Mouse (Mus musculus): ENCODE data around the gene Mdm1. TPM values are rescaled to one million over a fixed set of nuclear protein-coding genes. Genes with fewer than 3 reads are reported as not detected.

The Mdm1 gene
- polyA plus RNA-seq (2014; fragmentation: Illumina TruSeq; extraction: RNeasy Lipid Tissue Mini Kit (QIAGEN cat#74804); ENCODE audit: low read depth, low replicate concordance): 6.3 TPM

GRCm38 (mm10) chr10:118141018-118141883 is at the start of gene Mdm1:
Gene Mdm1 (plus strand): TSS chr10:118141811.

GRCm38 (mm10) chr10:118204642-118205041 is 63.0 kb downstream of the Mdm1 start, which contains the start of gene Il22:
Gene Il22 (plus strand): TSS chr10:118204942.

Other genes starting within 250 kb of the Mdm1 start
- not detected for gene Il22, start 63.1 kb downstream of the Mdm1 start, polyA plus RNA-seq (2014; fragmentation: Illumina TruSeq; extraction: RNeasy Lipid Tissue Mini Kit (QIAGEN cat#74804); ENCODE audit: low read depth, low replicate concordance)
- not detected for gene Gm32717, start 99.0 kb downstream of the Mdm1 start, polyA plus RNA-seq (2014; fragmentation: Illumina TruSeq; extraction: RNeasy Lipid Tissue Mini Kit (QIAGEN cat#74804); ENCODE audit: low read depth, low replicate concordance)
- gene Gm32802, start 116.9 kb downstream of the Mdm1 start, polyA plus RNA-seq (2014; fragmentation: Illumina TruSeq; extraction: RNeasy Lipid Tissue Mini Kit (QIAGEN cat#74804); ENCODE audit: low read depth, low replicate concordance): not detected
- gene Iltifb, start 153.2 kb downstream of the Mdm1 start, polyA plus RNA-seq (2014; fragmentation: Illumina TruSeq; extraction: RNeasy Lipid Tissue Mini Kit (QIAGEN cat#74804); ENCODE audit: low read depth, low replicate concordance): not detected
- gene Gm9040, start 185.2 kb downstream of the Mdm1 start, polyA plus RNA-seq (2014; fragmentation: Illumina TruSeq; extraction: RNeasy Lipid Tissue Mini Kit (QIAGEN cat#74804); ENCODE audit: low read depth, low replicate concordance): not detected
- not detected for gene Gm9044, start 190.6 kb downstream of the Mdm1 start, polyA plus RNA-seq (2014; fragmentation: Illumina TruSeq; extraction: RNeasy Lipid Tissue Mini Kit (QIAGEN cat#74804); ENCODE audit: low read depth, low replicate concordance)
- gene Gm9045, start 196.0 kb downstream of the Mdm1 start, polyA plus RNA-seq (2014; fragmentation: Illumina TruSeq; extraction: RNeasy Lipid Tissue Mini Kit (QIAGEN cat#74804); ENCODE audit: low read depth, low replicate concordance): not detected
- gene Gm9046, start 201.4 kb downstream of the Mdm1 start, polyA plus RNA-seq (2014; fragmentation: Illumina TruSeq; extraction: RNeasy Lipid Tissue Mini Kit (QIAGEN cat#74804); ENCODE audit: low read depth, low replicate concordance): not detected
- not detected for gene Gm9048, start 206.9 kb downstream of the Mdm1 start, polyA plus RNA-seq (2014; fragmentation: Illumina TruSeq; extraction: RNeasy Lipid Tissue Mini Kit (QIAGEN cat#74804); ENCODE audit: low read depth, low replicate concordance)
- not detected for gene Gm9049, start 212.3 kb downstream of the Mdm1 start, polyA plus RNA-seq (2014; fragmentation: Illumina TruSeq; extraction: RNeasy Lipid Tissue Mini Kit (QIAGEN cat#74804); ENCODE audit: low read depth, low replicate concordance)